Mouse (Mus musculus) ES-Bruce4 (cell line): ENCODE measurements around the gene Vmn1r160. TPM values are rescaled to one million over a fixed set of nuclear protein-coding genes. Genes with fewer than 3 reads are reported as not detected.
"Not testable (repeated sequence)": the region's sequence is repeated elsewhere in the genome, so short reads cannot be mapped to it uniquely, and the experiment has no call there.

Source experiments
- H3K27ac ChIP-seq: 2 replicates; pipeline ENCODE4 v1.5.1; 2012; ENCODE audit warnings: low read length, inconsistent platforms; ENCODE audit not compliant: insufficient read depth
- H3K27me3 ChIP-seq: 2 replicates; pipeline ENCODE4 v1.6.1; 2012; ENCODE audit warnings: mild to moderate bottlenecking, low read length, inconsistent platforms; ENCODE audit not compliant: control insufficient read depth, poor library complexity, insufficient read depth, severe bottlenecking
- H3K36me3 ChIP-seq: 2 replicates; pipeline ENCODE4 v1.6.1; 2012; ENCODE audit warnings: inconsistent platforms, mild to moderate bottlenecking, low read length, moderate library complexity; ENCODE audit not compliant: control insufficient read depth, poor library complexity, insufficient read depth, severe bottlenecking
- H3K4me1 ChIP-seq: one replicate; pipeline ENCODE4 v1.8.1; 2011; ENCODE audit warnings: low read length; ENCODE audit not compliant: control insufficient read depth, insufficient read depth
- H3K4me3 ChIP-seq: 2 replicates; pipeline ENCODE4 v1.5.1; 2011; ENCODE audit warnings: low read depth, mild to moderate bottlenecking, low read length
- H3K9ac ChIP-seq: 2 replicates; pipeline ENCODE4 v1.6.1; 2012; ENCODE audit warnings: low read depth, mild to moderate bottlenecking, inconsistent platforms; ENCODE audit not compliant: poor library complexity, severe bottlenecking
- H3K9me3 ChIP-seq: replicated peaks from 2 replicates; pipeline ENCODE4 v1.6.1; 2012; ENCODE audit warnings: mild to moderate bottlenecking, low read length, inconsistent platforms; ENCODE audit not compliant: control insufficient read depth, poor library complexity, insufficient read depth, severe bottlenecking
- polyA plus RNA-seq: library from polyadenylated mRNA; stranded (reverse); fragments of >200 nt; gene quantifications from 2 replicates; pipeline ENCODE4 v1.2.4, GENCODE M21; 2011; ENCODE audit warnings: low read depth; ENCODE audit not compliant: missing spikeins, insufficient read depth, insufficient read length

Vmn1r160 gene
- not detected in 2 replicates for polyA plus RNA-seq

- not testable (repeated sequence) for H3K4me1 ChIP-seq, H3K9ac ChIP-seq, H3K27ac ChIP-seq, H3K4me3 ChIP-seq, H3K36me3 ChIP-seq, H3K9me3 ChIP-seq, H3K27me3 ChIP-seq
Measured at GRCm38 (mm10) chr7:22870924-22871323, at the start of gene Vmn1r160. Vmn1r160 (plus strand) TSS chr7:22871224.

- not testable (repeated sequence) for H3K27me3 ChIP-seq, H3K27ac ChIP-seq, H3K4me1 ChIP-seq, H3K9ac ChIP-seq, H3K9me3 ChIP-seq, H3K4me3 ChIP-seq, H3K36me3 ChIP-seq
Measured at GRCm38 (mm10) chr7:22843505-22843904, 27.5 kb upstream of the Vmn1r160 start, which contains the start of gene Vmn1r159. Vmn1r159 (minus strand) TSS chr7:22843605.

Other genes with a start within 250 kb of the Vmn1r160 start
- gene Vmn1r155, start 213.2 kb upstream of the Vmn1r160 start, polyA plus RNA-seq, result not detected in 2 replicates
- gene Gm8693, start 178.9 kb upstream of the Vmn1r160 start, polyA plus RNA-seq, result not detected in 2 replicates
- not detected in 2 replicates for gene Gm4567, start 151.5 kb upstream of the Vmn1r160 start, polyA plus RNA-seq
- not detected in 2 replicates for gene Vmn1r157, start 109.5 kb upstream of the Vmn1r160 start, polyA plus RNA-seq
- gene Vmn1r158, start 80.4 kb upstream of the Vmn1r160 start, polyA plus RNA-seq, result not detected in 2 replicates
- not detected in 2 replicates for gene Vmn1r159, start 27.6 kb upstream of the Vmn1r160 start, polyA plus RNA-seq
- gene Gm4214, start 113.4 kb downstream of the Vmn1r160 start, polyA plus RNA-seq, result not detected in 2 replicates
- gene Gm4216, start 148.7 kb downstream of the Vmn1r160 start, polyA plus RNA-seq, result not detected in 2 replicates
- not detected in 2 replicates for gene Vmn1r163, start 184.3 kb downstream of the Vmn1r160 start, polyA plus RNA-seq
- gene Gm8720, start 196.2 kb downstream of the Vmn1r160 start, polyA plus RNA-seq, result not detected in 2 replicates